Mouse (Mus musculus) spleen, adult 2 months (tissue): ENCODE results near the gene Supt6.

ENCODE experiments used
- CTCF ChIP-seq: fragments of 200-500 bp; IDR thresholded peaks from 2 replicates; pipeline ENCODE4 v1.5.1; 2011; ENCODE audit warnings: mild to moderate bottlenecking, inconsistent platforms; ENCODE audit not compliant: insufficient read depth, insufficient read length, insufficient replicate concordance; ENCODE audit errors: extremely low read depth
- POLR2A ChIP-seq: fragments of 200-500 bp; IDR thresholded peaks from 2 replicates; pipeline ENCODE4 v1.6.1; 2011; ENCODE audit warnings: low read depth, low read length, inconsistent platforms

DNA sequence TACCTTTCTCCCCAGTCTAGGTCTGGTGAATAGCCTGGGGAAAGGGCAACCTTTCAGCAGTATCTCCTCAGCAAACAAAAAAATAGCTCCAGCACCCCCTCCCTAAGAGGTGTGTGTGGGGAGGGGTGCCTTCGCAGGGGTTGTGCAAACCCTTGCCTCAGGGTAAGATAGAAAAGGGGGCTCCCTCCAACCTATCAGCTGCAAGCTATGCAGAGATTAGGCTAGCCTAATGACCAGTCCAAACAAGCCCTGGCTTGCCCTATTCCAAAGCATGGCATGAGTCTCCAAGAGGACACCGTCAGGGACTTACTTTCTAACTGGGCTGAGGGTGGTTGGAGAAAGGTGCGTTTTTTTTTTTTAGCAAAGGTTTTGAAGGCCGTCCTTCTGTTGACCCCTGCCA lies 79.6 kb downstream of the Supt6 start:
- TF ChIP-seq CTCF = no peak
- TF ChIP-seq POLR2A = no peak
